Mouse (Mus musculus): Measurements from ENCODE around the gene Spats2.

Spats2 gene

DNA sequence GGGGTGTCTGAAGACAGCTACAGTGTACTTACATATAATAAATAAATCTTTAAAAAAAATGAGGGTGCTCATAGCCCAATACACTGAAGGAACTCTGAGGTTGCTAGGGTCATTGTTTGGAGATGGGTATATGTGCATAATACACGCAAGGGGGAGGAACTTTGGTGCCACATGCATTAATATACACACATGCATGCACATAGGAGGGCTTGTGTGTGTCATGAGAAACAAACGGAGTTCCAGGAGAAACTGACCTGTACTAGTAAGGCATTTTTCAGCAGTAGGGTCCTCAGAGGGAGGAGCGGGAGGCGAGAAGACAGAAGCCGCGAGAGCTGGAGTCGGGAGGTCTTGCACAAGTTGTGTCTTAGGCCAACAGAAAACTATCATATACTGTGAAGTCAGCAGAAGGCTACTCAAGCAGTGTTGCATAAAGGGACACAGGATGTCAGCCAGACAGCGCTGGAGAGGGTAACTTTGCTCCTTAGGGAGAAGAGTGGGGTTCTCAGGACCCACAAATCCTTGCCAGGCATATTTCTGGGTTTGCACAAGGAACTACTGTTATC is 133.5 kb downstream of the Spats2 start:
- no peak for DNase-seq (ENCODE audit: low spot score in 2 of 2)

DNA sequence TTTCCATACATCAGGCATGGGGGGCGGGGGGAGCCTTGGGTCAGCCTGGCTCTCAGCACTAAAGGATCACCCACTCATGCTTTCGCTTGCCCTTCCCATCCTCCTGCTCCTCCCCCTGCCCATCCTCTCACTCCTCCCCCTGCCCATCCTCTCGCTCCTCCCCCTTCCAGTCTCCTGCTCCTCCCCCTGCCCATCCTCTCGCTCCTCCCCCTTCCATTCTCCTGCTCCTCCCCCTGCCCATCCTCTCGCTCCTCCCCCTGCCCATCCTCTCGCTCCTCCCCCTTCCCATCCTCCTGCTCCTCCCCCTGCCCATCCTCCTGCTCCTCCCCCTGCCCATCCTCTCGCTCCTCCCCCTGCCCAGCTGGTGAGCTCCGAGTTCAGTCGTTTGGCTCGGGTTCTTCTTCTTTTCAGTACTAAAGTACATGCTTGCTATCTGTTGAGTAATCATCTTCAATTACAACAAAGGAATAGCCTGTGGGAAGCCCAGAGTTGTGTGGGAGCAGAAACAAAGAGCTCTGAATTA is 134.1 kb downstream of the Spats2 start:
- peak; percentile 72 to 79 for DNase-seq (ENCODE audit: low spot score in 2 of 2)

DNA sequence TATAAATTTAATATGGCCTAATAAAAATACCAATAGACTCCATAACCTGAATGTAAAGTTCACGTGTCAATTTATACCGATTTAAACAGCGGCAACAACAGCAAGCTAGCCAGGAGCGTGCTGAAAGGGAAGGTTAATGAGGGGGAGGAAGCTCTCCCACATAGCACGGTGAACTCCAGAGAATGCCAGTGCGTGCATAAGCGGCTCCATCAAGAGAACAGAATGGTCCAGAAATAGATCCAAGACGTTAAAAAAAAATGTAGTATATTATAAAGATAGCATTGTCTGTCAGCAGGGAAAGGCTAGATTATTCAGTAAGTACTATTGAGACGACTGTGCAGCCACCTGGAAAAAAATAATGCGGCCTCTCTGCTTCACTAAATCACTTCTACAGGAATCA is 137.0 kb downstream of the Spats2 start:
- no peak for DNase-seq (ENCODE audit: low spot score in 2 of 2)
